Mouse (Mus musculus) embryonic fibroblast, embryonic 13.5 days (primary cell): ENCODE results near the gene Stmnd1.

Experiments
- CTCF ChIP-seq: IDR thresholded peaks from 2 replicates; pipeline ENCODE4 v1.5.1; 2011; ENCODE audit warnings: mild to moderate bottlenecking, control low read depth, low read length, moderate library complexity, borderline replicate concordance; ENCODE audit not compliant: insufficient read depth
- POLR2A ChIP-seq: IDR thresholded peaks from 2 replicates; pipeline ENCODE4 v1.6.1; 2011; ENCODE audit warnings: low read depth, mild to moderate bottlenecking, control low read depth, low read length, moderate library complexity

DNA sequence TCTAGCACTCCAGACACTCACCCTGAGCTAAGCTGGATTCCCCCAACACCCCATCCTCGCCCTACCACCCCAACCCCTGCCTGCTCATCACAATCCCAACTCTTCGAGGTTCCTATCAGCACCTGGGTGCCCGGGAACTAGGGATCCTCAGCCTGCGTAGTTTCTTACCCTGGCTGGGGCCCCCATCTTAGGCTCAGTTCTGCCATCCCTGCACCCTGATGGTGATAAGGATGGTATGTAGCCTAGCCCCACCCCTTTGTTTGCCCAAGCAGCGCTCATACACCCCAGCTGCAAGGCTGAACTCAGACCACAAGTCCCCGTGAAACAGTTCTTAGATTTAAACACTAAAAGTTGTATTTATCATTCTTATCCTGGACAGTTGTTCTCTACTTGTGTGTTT lies 17.9 kb upstream of the Stmnd1 start:
- no peak for TF ChIP-seq CTCF
- TF ChIP-seq POLR2A, result no peak
